In genomic region chr11:11835361-11835760, GRCm38 (mm10) we compare ENCODE assay signal across 11 mouse cellular contexts. TPM values are rescaled to one million over a fixed set of nuclear protein-coding genes. Genes with fewer than 3 reads are reported as not detected.
DNase-seq lines count a peak whose midpoint lies in the region; ATAC-seq and TF ChIP-seq lines count a peak whose summit lies in the region.
"Had no signal": no experiment of that assay in that cellular context is flagged by ENCODE, and none has a peak within 500 bp of the region (broad histone marks: within the 10 kb centered on the region; RNA-seq: fewer than 3 reads in every experiment).

No protein-coding gene starts in this region.

- H3K9me3 ChIP-seq in heart, postnatal 0 days (replicated peaks; ENCODE audit: control insufficient read depth, low read length), result no peaks in the 10 kb centered on the region
- H3K9me3 ChIP-seq in embryonic facial prominence, embryonic 10.5 days, result no peaks in the 10 kb centered on the region
- no peaks in the 10 kb centered on the region for H3K9me3 ChIP-seq in intestine, postnatal 0 days (ENCODE audit: control insufficient read depth)
- H3K9me3 ChIP-seq in liver, postnatal 0 days (ENCODE audit: low read length), result no peaks in the 10 kb centered on the region
- no peaks in the 10 kb centered on the region for H3K9me3 ChIP-seq in midbrain, embryonic 13.5 days
- H3K9me3 ChIP-seq: neural tube, embryonic 13.5 days had no signal

- H3K9ac ChIP-seq in heart, postnatal 0 days (replicated peaks; ENCODE audit: low read depth, low read length), result no peak overlapping the region
- H3K9ac ChIP-seq in intestine, postnatal 0 days (ENCODE audit: low read depth, low read length), result no peak overlapping the region
- H3K9ac ChIP-seq in liver, postnatal 0 days (replicated peaks), result no peak overlapping the region
- no peak overlapping the region for H3K9ac ChIP-seq in midbrain, embryonic 13.5 days (replicated peaks)
- H3K9ac ChIP-seq: neural tube, embryonic 13.5 days had no signal

- 28% methylated on average over 6 of the region's 6 CpGs for WGBS in heart, postnatal 0 days
- 37% methylated on average over 6 of the region's 6 CpGs for WGBS in embryonic facial prominence, embryonic 10.5 days
- 31% methylated on average over 6 of the region's 6 CpGs for WGBS in intestine, postnatal 0 days
- 16% methylated on average over 6 of the region's 6 CpGs for WGBS in liver, postnatal 0 days (ENCODE audit: insufficient replicate concordance)
- 41% methylated on average over 6 of the region's 6 CpGs for WGBS in midbrain, embryonic 13.5 days

- ATAC-seq in heart, postnatal 0 days (ENCODE audit: insufficient read depth, low read depth), result no peak
- ATAC-seq in intestine, postnatal 0 days, result peak; percentile 53
- peak; percentile 60 for ATAC-seq in liver, postnatal 0 days
- ATAC-seq in midbrain, embryonic 13.5 days, result no peak
- ATAC-seq: forebrain, embryonic 16.5 days had no signal

- TF ChIP-seq EP300 in heart, postnatal 0 days (IDR thresholded peaks at IDR 0.05; ENCODE audit: low read depth), result no peak
- TF ChIP-seq EP300 in liver, postnatal 0 days (IDR thresholded peaks at IDR 0.05; ENCODE audit: low read depth), result peak; percentile 80

- DNase-seq in heart, postnatal 0 days (ENCODE audit: low spot score), result no peak
- DNase-seq in heart, postnatal 25 days (ENCODE audit: low spot score), result no peak
- DNase-seq in embryonic facial prominence, embryonic 10.5 days (ENCODE audit: low spot score), result no peak
- no peak for DNase-seq in liver, postnatal 0 days
- DNase-seq in T-cell, adult 2 months (ENCODE audit: low spot score), result no peak
- DNase-seq in layer of hippocampus, adult 18-20 months (ENCODE audit: low spot score in 2 of 2), result no peak
- DNase-seq: thymus, adult 18-20 months had no signal

- peaks cover 58% of the 10 kb centered on the region for H3K4me1 ChIP-seq in heart, postnatal 0 days (ENCODE audit: control insufficient read depth, insufficient read depth)
- H3K4me1 ChIP-seq in embryonic facial prominence, embryonic 10.5 days, result peaks cover 77% of the 10 kb centered on the region
- peaks cover 20% of the 10 kb centered on the region for H3K4me1 ChIP-seq in intestine, postnatal 0 days (replicated peaks; ENCODE audit: control insufficient read depth, insufficient read depth, low read length)
- peaks cover 51% of the 10 kb centered on the region for H3K4me1 ChIP-seq in liver, postnatal 0 days (ENCODE audit: insufficient read depth)
- peaks cover 32% of the 10 kb centered on the region for H3K4me1 ChIP-seq in midbrain, embryonic 13.5 days (replicated peaks)

- H3K4me3 ChIP-seq in heart, postnatal 0 days (ENCODE audit: low read depth, low read length), result no peak overlapping the region
- no peak overlapping the region for H3K4me3 ChIP-seq in embryonic facial prominence, embryonic 10.5 days
- H3K4me3 ChIP-seq in intestine, postnatal 0 days (ENCODE audit: low read depth, low read length), result no peak overlapping the region
- no peak overlapping the region for H3K4me3 ChIP-seq in liver, postnatal 0 days (ENCODE audit: low read depth, low read length)
- no peak overlapping the region for H3K4me3 ChIP-seq in midbrain, embryonic 13.5 days (replicated peaks)
- H3K4me3 ChIP-seq: neural tube, embryonic 13.5 days had no signal

- H3K27ac ChIP-seq in heart, postnatal 0 days (ENCODE audit: low read depth), result peak overlapping the region; percentile 45; the same call in 1 of the 2 replicates
- peak overlapping the region; percentile 81 for H3K27ac ChIP-seq in embryonic facial prominence, embryonic 10.5 days (replicated peaks)
- no peak overlapping the region for H3K27ac ChIP-seq in intestine, postnatal 0 days (ENCODE audit: low read depth, low read length)
- H3K27ac ChIP-seq in liver, postnatal 0 days (ENCODE audit: low read depth), result peak overlapping the region; percentile 58
- no peak overlapping the region for H3K27ac ChIP-seq in midbrain, embryonic 13.5 days
- H3K27ac ChIP-seq: neural tube, embryonic 13.5 days had no signal

- intact Hi-C loops in heart, postnatal 25 days (cut with DNase I), result loop anchor here (5.0 kb wide), 1 partner anchor 202 kb away; the partner anchor contains the start of gene Grb10

- no peak for TF ChIP-seq CTCF in heart, postnatal 0 days (IDR thresholded peaks at IDR 0.05; ENCODE audit: low read depth)
- TF ChIP-seq CTCF in intestine, postnatal 0 days (IDR thresholded peaks at IDR 0.05; ENCODE audit: low read depth), result no peak
- no peak for TF ChIP-seq CTCF in liver, postnatal 0 days (IDR thresholded peaks at IDR 0.05; ENCODE audit: low read depth)

- H3K36me3 ChIP-seq in heart, postnatal 0 days (replicated peaks; ENCODE audit: control insufficient read depth, insufficient read depth, low read length), result no peaks in the 10 kb centered on the region
- H3K36me3 ChIP-seq in embryonic facial prominence, embryonic 10.5 days (replicated peaks), result no peaks in the 10 kb centered on the region
- no peaks in the 10 kb centered on the region for H3K36me3 ChIP-seq in intestine, postnatal 0 days (ENCODE audit: control insufficient read depth, insufficient read depth)
- H3K36me3 ChIP-seq in liver, postnatal 0 days (replicated peaks; ENCODE audit: insufficient read depth, low read length), result no peaks in the 10 kb centered on the region
- no peaks in the 10 kb centered on the region for H3K36me3 ChIP-seq in midbrain, embryonic 13.5 days
- H3K36me3 ChIP-seq: neural tube, embryonic 13.5 days had no signal

- H3K27me3 ChIP-seq in heart, postnatal 0 days (ENCODE audit: control insufficient read depth, insufficient read depth, low read length), result no peaks in the 10 kb centered on the region
- no peaks in the 10 kb centered on the region for H3K27me3 ChIP-seq in embryonic facial prominence, embryonic 10.5 days (replicated peaks; ENCODE audit: low read depth, poor library complexity, severe bottlenecking)
- no peaks in the 10 kb centered on the region for H3K27me3 ChIP-seq in intestine, postnatal 0 days (replicated peaks; ENCODE audit: control insufficient read depth, insufficient read depth, low read length)
- H3K27me3 ChIP-seq in liver, postnatal 0 days (ENCODE audit: insufficient read depth, low read length), result no peaks in the 10 kb centered on the region
- H3K27me3 ChIP-seq in midbrain, embryonic 13.5 days, result no peaks in the 10 kb centered on the region
- H3K27me3 ChIP-seq: neural tube, embryonic 13.5 days had no signal

- H3K4me2 ChIP-seq in heart, postnatal 0 days (ENCODE audit: low read depth, low read length), result no peak overlapping the region
- no peak overlapping the region for H3K4me2 ChIP-seq in intestine, postnatal 0 days (replicated peaks; ENCODE audit: low read depth)
- peak overlapping the region; percentile 53 for H3K4me2 ChIP-seq in liver, postnatal 0 days (ENCODE audit: low read depth, low read length)
- H3K4me2 ChIP-seq in midbrain, embryonic 13.5 days (replicated peaks), result no peak overlapping the region
- H3K4me2 ChIP-seq: neural tube, embryonic 13.5 days had no signal

RNA-seq across cellular contexts. Expression of gene Fignl1, which starts 26.6 kb away (rescaled TPM):
- total RNA-seq in heart, postnatal 0 days (2014; rRNA removed; ENCODE audit: low replicate concordance), result 10.8 and 11.4 TPM in 2 replicates
- polyA plus RNA-seq in heart, postnatal 0 days (2015; fragmentation: Nextera tagmentation; extraction: Ambion mirVana), result 11.6 and 12.0 TPM in 2 replicates
- under 1 TPM; 0.59 to 0.60 TPM for total RNA-seq in heart, postnatal 25 days (2021)
- 105 and 112 TPM in 2 replicates for polyA plus RNA-seq in embryonic facial prominence, embryonic 10.5 days (2016; fragmentation: Nextera tagmentation; extraction: Ambion mirVana)
- polyA plus RNA-seq in intestine, postnatal 0 days (2015; fragmentation: Nextera tagmentation; extraction: Ambion mirVana), result 8.1 and 8.3 TPM in 2 replicates
- 26.1 and 31.2 TPM in 2 replicates for polyA plus RNA-seq in liver, postnatal 0 days (2015; fragmentation: Nextera tagmentation; extraction: Ambion mirVana)
- polyA plus RNA-seq in midbrain, embryonic 13.5 days (2015; fragmentation: Nextera tagmentation; extraction: Ambion mirVana), result 23.6 and 26.2 TPM in 2 replicates
- 1 to 10 TPM in 1 of 2 experiments, under 1 TPM in 1; 0.61 to 1.9 TPM for total RNA-seq in layer of hippocampus, adult 18-20 months (2021)

Comparison
In these comparisons a context has a peak if more than half of its experiments do, and no peak if none do; other contexts are left out.
1. ATAC-seq: peak in intestine, postnatal 0 days (single experiment) and liver, postnatal 0 days (single experiment); none in heart, postnatal 0 days (single experiment) and midbrain, embryonic 13.5 days (single experiment).
2. H3K27ac ChIP-seq: peak in heart, postnatal 0 days (single experiment), embryonic facial prominence, embryonic 10.5 days (single experiment) and liver, postnatal 0 days (single experiment); none in intestine, postnatal 0 days (single experiment) and midbrain, embryonic 13.5 days (single experiment).